Mouse (Mus musculus): ENCODE data around the gene 1700020D05Rik. TPM values are rescaled to one million over a fixed set of nuclear protein-coding genes. Genes with fewer than 3 reads are reported as not detected.
A peak's percentile ranks its signal among the peaks of the same experiment; 100 is the strongest.

1700020D05Rik gene
- total and polyA plus RNA-seq, 3 experiments, result 0.23 to 0.34 TPM; not detected in 1

- peaks cover 5 to 25% of the 10 kb centered on the region in 2 experiments; a peak in 3 of 4 replicates for H3K4me1 ChIP-seq (ENCODE audit: control insufficient read depth in 1 of 2, insufficient read depth in 2 of 2)
- in situ Hi-C loops (cut with MboI; ENCODE audit: low pct_ligation_motif_present, low pct_unique_long_range_greater_than_20kb, low sequenced_read_pairs), result no loop called here
- no peaks in the 10 kb centered on the region for H3K9me3 ChIP-seq (replicated peaks; ENCODE audit: low read length)
- H3K27ac ChIP-seq (ENCODE audit: insufficient read depth, low read depth), result no peak overlapping the region
- peak overlapping the region; percentile 85 for H3K9ac ChIP-seq (ENCODE audit: insufficient read depth, low read depth)
- H3K79me2 ChIP-seq (replicated peaks; ENCODE audit: control insufficient read depth, extremely low read depth, insufficient read depth, poor library complexity, severe bottlenecking), result peaks cover 8% of the 10 kb centered on the region
- H3K4me3 ChIP-seq (replicated peaks in 1 of 3; ENCODE audit: low read depth in 2 of 3, low read length in 2 of 3, poor library complexity in 1 of 3), result peak overlapping the region; percentile 86 to 97 (median 88)
- dilution Hi-C loops (cut with MboI; ENCODE audit: extremely low pct_ligation_motif_present, extremely low pct_unique_long_range_greater_than_20kb, low sequenced_read_pairs), result no loop called here
- DNase-seq (ENCODE audit: extremely low read depth), result no peak
- H3K36me3 ChIP-seq (replicated peaks in 1 of 2; ENCODE audit: control insufficient read depth in 1 of 2, insufficient read depth in 1 of 2, low read length in 1 of 2), result peaks cover 42 to 50% of the 10 kb centered on the region in 2 experiments
- peak overlapping the region; percentile 93 for H3K4me2 ChIP-seq (ENCODE audit: insufficient read depth, low read depth, poor library complexity, severe bottlenecking)
- H3K27me3 ChIP-seq (replicated peaks), result peaks cover 7% of the 10 kb centered on the region
- TF ChIP-seq ZNF384 (IDR thresholded peaks at IDR 0.05; ENCODE audit: low read depth, low read length) (no peak), ELF1 (IDR thresholded peaks at IDR 0.05; ENCODE audit: low read depth, low read length) (no peak), JUN (IDR thresholded peaks at IDR 0.05; ENCODE audit: insufficient read depth, low read depth, low read length) (no peak), MAX (IDR thresholded peaks at IDR 0.05; ENCODE audit: low read length) (no peak), ZMIZ1 (IDR thresholded peaks at IDR 0.05; ENCODE audit: low read depth, low read length) (no peak), POLR2A (IDR thresholded peaks at IDR 0.05; ENCODE audit: low read depth, low read length) (no peak), SIN3A (IDR thresholded peaks at IDR 0.05; ENCODE audit: low read length) (no peak), MXI1 (IDR thresholded peaks at IDR 0.05; ENCODE audit: low read depth, low read length) (no peak), SMC3 (IDR thresholded peaks at IDR 0.05; ENCODE audit: low read depth, low read length) (no peak), BHLHE40 (IDR thresholded peaks at IDR 0.05; ENCODE audit: low read depth, low read length) (no peak), RAD21 (IDR thresholded peaks at IDR 0.05; ENCODE audit: low read depth, low read length) (no peak), ZKSCAN1 (IDR thresholded peaks at IDR 0.05; ENCODE audit: borderline replicate concordance, low read depth, low read length) (no peak), JUND (conservative IDR thresholded peaks at IDR 0.05; ENCODE audit: low read depth, low read length) (no peak), KAT2A (IDR thresholded peaks at IDR 0.05; ENCODE audit: insufficient replicate concordance, low read length) (no peak), USF2 (conservative IDR thresholded peaks at IDR 0.05; ENCODE audit: low read depth, low read length) (no peak), RCOR1 (conservative IDR thresholded peaks at IDR 0.05; ENCODE audit: low read depth, low read length) (no peak), TCF12 (IDR thresholded peaks at IDR 0.05; ENCODE audit: low read depth, low read length) (no peak), NELFE (IDR thresholded peaks at IDR 0.05; ENCODE audit: low read depth, low read length) (no peak), NRF1 (IDR thresholded peaks at IDR 0.05; ENCODE audit: low read depth, low read length) (no peak), PAX5 (IDR thresholded peaks at IDR 0.05; ENCODE audit: low read length) (no peak)
These were observed 42.2 kb downstream of the 1700020D05Rik start for GRCm38 (mm10) chr19:5461411-5461810.

- peak; percentile 90 for DNase-seq (ENCODE audit: extremely low read depth)
- H3K9ac ChIP-seq (ENCODE audit: insufficient read depth, low read depth), result peak within 1 kb of the TSS; percentile 85
- H3K4me3 ChIP-seq (replicated peaks in 1 of 3; ENCODE audit: low read depth in 2 of 3, low read length in 2 of 3, poor library complexity in 1 of 3), result peak within 1 kb of the TSS; percentile 86 to 97 (median 88)
- no peaks in the 10 kb centered on the region for H3K9me3 ChIP-seq (replicated peaks; ENCODE audit: low read length)
- H3K36me3 ChIP-seq (replicated peaks in 1 of 2; ENCODE audit: control insufficient read depth in 1 of 2, insufficient read depth in 1 of 2, low read length in 1 of 2), result peaks cover 32 to 43% of the 10 kb centered on the region in 2 experiments
- peaks cover 12% of the 10 kb centered on the region for H3K79me2 ChIP-seq (replicated peaks; ENCODE audit: control insufficient read depth, extremely low read depth, insufficient read depth, poor library complexity, severe bottlenecking)
- in situ Hi-C loops (cut with MboI; ENCODE audit: low pct_ligation_motif_present, low pct_unique_long_range_greater_than_20kb, low sequenced_read_pairs) (no loop called here), dilution Hi-C loops (cut with MboI; ENCODE audit: extremely low pct_ligation_motif_present, extremely low pct_unique_long_range_greater_than_20kb, low sequenced_read_pairs) (no loop called here)
- H3K27ac ChIP-seq (ENCODE audit: insufficient read depth, low read depth), result no peak within 1 kb of the TSS; the same call in 1 of the 2 replicates
- H3K4me2 ChIP-seq (ENCODE audit: insufficient read depth, low read depth, poor library complexity, severe bottlenecking), result peak within 1 kb of the TSS; percentile 93
- H3K27me3 ChIP-seq (replicated peaks), result peaks cover 7% of the 10 kb centered on the region
- peaks cover 9 to 34% of the 10 kb centered on the region in 2 experiments; a peak in 3 of 4 replicates for H3K4me1 ChIP-seq (ENCODE audit: control insufficient read depth in 1 of 2, insufficient read depth in 2 of 2)
- TF ChIP-seq UBTF (IDR thresholded peaks at IDR 0.05; ENCODE audit: low read depth, low read length) (peak; percentile 95), MAFK (IDR thresholded peaks at IDR 0.05; ENCODE audit: insufficient replicate concordance, low read length) (0 out of 2 replicates have a peak, but pooled peaks have one; percentile 4), IRF4 (IDR thresholded peaks at IDR 0.05; ENCODE audit: low read depth, low read length) (peak; percentile 73; the same call in 1 of the 2 replicates), GABPA (IDR thresholded peaks at IDR 0.05; ENCODE audit: insufficient replicate concordance, low read depth, low read length) (no peak; the same call in 1 of the 2 replicates), HCFC1 (IDR thresholded peaks at IDR 0.05; ENCODE audit: low read depth, low read length) (peak; percentile 92), KAT2A (IDR thresholded peaks at IDR 0.05; ENCODE audit: insufficient replicate concordance, low read length) (peak; percentile 79; the same call in 1 of the 2 replicates), NELFE (IDR thresholded peaks at IDR 0.05; ENCODE audit: low read depth, low read length) (no peak; the same call in none of the 2 replicates), POLR2A (IDR thresholded peaks at IDR 0.05; ENCODE audit: low read depth, low read length) (peak; percentile 93), SMC3 (IDR thresholded peaks at IDR 0.05; ENCODE audit: low read depth, low read length) (no peak), RCOR1 (conservative IDR thresholded peaks at IDR 0.05; ENCODE audit: low read depth, low read length) (peak; percentile 81), POLR2AphosphoS2 (IDR thresholded peaks at IDR 0.05; ENCODE audit: low read depth, low read length) (peak; percentile 81; the same call in 1 of the 2 replicates), MEF2A (IDR thresholded peaks at IDR 0.05; ENCODE audit: borderline replicate concordance, low read depth, low read length) (peak; percentile 60; the same call in 1 of the 2 replicates), TCF12 (IDR thresholded peaks at IDR 0.05; ENCODE audit: low read depth, low read length) (peak; percentile 95), ELF1 (IDR thresholded peaks at IDR 0.05; ENCODE audit: low read depth, low read length) (peak; percentile 93), ETS1 (conservative IDR thresholded peaks at IDR 0.05; ENCODE audit: low read depth, low read length) (peak; percentile 29; the same call in 1 of the 2 replicates), TBP (conservative IDR thresholded peaks at IDR 0.05; ENCODE audit: low read depth, low read length) (peak; percentile 94), NRF1 (IDR thresholded peaks at IDR 0.05; ENCODE audit: low read depth, low read length) (0 out of 2 replicates have a peak, but pooled peaks have one; percentile 32), JUND (conservative IDR thresholded peaks at IDR 0.05; ENCODE audit: low read depth, low read length) (peak; percentile 48; the same call in 1 of the 2 replicates), SIN3A (IDR thresholded peaks at IDR 0.05; ENCODE audit: low read length) (peak; percentile 95), USF2 (conservative IDR thresholded peaks at IDR 0.05; ENCODE audit: low read depth, low read length) (no peak), ZMIZ1 (IDR thresholded peaks at IDR 0.05; ENCODE audit: low read depth, low read length) (peak; percentile 64; the same call in 1 of the 2 replicates)
These were observed 43.1 kb downstream of the 1700020D05Rik start, which contains the start of gene Fibp for GRCm38 (mm10) chr19:5460465-5460911. Fibp (plus strand) TSS chr19:5460615.
